Mouse (Mus musculus) lung, postnatal 0 days (tissue): ENCODE measurements around the gene Srgap2. TPM values are rescaled to one million over a fixed set of nuclear protein-coding genes. Genes with fewer than 3 reads are reported as not detected.

Experiments
- ATAC-seq: fragments of 200-750 bp; cut with Nextera tagmentation; 2 replicates; pipeline ENCODE4 v1.8.0; 2017; ENCODE audit warnings: moderate library complexity
- DNase-seq: peaks from one replicate; pipeline ENCODE4 v3.0.0-alpha.2; 2016; ENCODE audit warnings: low spot score
- H3K27ac ChIP-seq: fragments of 300-500 bp; sonication (generic); 2 replicates; pipeline ENCODE4 v1.5.1; 2014; ENCODE audit warnings: antibody characterized with exemption, mild to moderate bottlenecking, low read length, mixed read lengths
- H3K27me3 ChIP-seq: fragments of 300-500 bp; sonication (generic); replicated peaks from 2 replicates; pipeline ENCODE4 v1.6.1; 2014; ENCODE audit warnings: low read length, mixed read lengths; ENCODE audit not compliant: insufficient read depth
- H3K36me3 ChIP-seq: fragments of 300-500 bp; sonication (generic); 2 replicates; pipeline ENCODE4 v1.6.1; 2014; ENCODE audit warnings: low read length, mixed read lengths; ENCODE audit not compliant: insufficient read depth
- H3K4me1 ChIP-seq: fragments of 300-500 bp; sonication (generic); 2 replicates; pipeline ENCODE4 v1.6.1; 2014; ENCODE audit warnings: antibody characterized with exemption, low read depth, low read length, mixed read lengths; ENCODE audit not compliant: insufficient read depth
- H3K4me2 ChIP-seq: fragments of 300-500 bp; sonication (generic); replicated peaks from 2 replicates; pipeline ENCODE4 v1.6.1; 2014; ENCODE audit warnings: low read depth, mild to moderate bottlenecking, low read length, moderate library complexity, mixed read lengths
- H3K4me3 ChIP-seq: fragments of 300-500 bp; sonication (generic); 2 replicates; pipeline ENCODE4 v1.5.1; 2014; ENCODE audit warnings: low read depth, low read length
- H3K9ac ChIP-seq: fragments of 300-500 bp; sonication (generic); replicated peaks from 2 replicates; pipeline ENCODE4 v1.6.1; 2014; ENCODE audit warnings: low read depth, mild to moderate bottlenecking
- H3K9me3 ChIP-seq: fragments of 300-500 bp; sonication (generic); 2 replicates; pipeline ENCODE4 v1.6.1; 2016; ENCODE audit warnings: low read length, mixed read lengths
- CTCF ChIP-seq: IDR thresholded peaks from 2 replicates; pipeline ENCODE4 v1.5.1; 2016; ENCODE audit warnings: antibody characterized with exemption, mild to moderate bottlenecking
- EP300 ChIP-seq: IDR thresholded peaks from 2 replicates; pipeline ENCODE4 v1.6.1; 2016; ENCODE audit warnings: antibody characterized with exemption, mild to moderate bottlenecking, control low read depth
- WGBS: fragments of 180-500 bp; shearing (Covaris S2); extraction: QIAGEN DNeasy Blood & Tissue Kit; methylation state at CpG from one replicate; pipeline ENCODE4 v1.1.7; 2014; 5-methylcytosine and 5-hydroxymethylcytosine counted together
- polyA plus RNA-seq: library from polyadenylated mRNA; unstranded; fragments of >200 nt; fragmentation: Nextera tagmentation; extraction: Ambion mirVana; gene quantifications from 2 replicates; pipeline ENCODE4 v1.2.1, GENCODE M21; 2015

Gene Srgap2
- polyA plus RNA-seq, 1 experiment from 2014 or later, result 9.5 TPM

DNA sequence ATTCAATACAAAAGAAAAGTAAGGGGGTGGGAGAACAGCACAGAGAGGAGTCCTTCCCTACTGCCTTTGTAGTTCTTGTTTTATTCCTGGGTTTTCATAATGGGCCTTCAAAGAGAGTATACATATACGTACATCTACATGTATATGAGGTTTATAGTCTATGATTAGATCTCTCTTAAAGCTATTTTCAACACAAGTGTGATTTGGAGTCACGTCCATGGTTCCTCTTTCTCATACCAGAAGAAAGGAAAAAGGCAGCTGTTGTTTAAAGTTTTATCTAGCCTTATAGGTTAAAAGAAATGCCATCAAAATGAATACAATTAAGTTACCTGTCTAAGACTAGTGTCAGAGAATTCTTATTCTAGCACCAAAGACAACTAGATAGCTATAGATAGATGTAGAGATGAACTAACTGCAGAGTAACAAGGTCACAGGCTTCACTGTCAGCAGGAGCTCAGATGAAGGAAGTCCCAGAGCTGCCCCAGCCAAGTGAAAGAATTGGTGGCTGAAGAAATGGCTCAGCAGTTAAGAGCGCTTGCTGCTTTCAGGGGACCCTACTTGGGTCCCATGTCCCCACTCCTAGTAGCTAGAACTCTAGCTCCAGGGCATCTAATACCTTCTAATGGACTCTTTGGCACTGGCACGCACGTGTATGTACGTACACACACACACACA, 63.1 kb downstream of the Srgap2 start:
- Histone ChIP-seq H3K4me2 (no peak overlapping the region), H3K4me3 (no peak overlapping the region), H3K9me3 (no peaks in the 10 kb centered on the region), H3K9ac (no peak overlapping the region), H3K27ac (no peak overlapping the region), H3K4me1 (no peaks in the 10 kb centered on the region), H3K36me3 (no peaks in the 10 kb centered on the region), H3K27me3 (no peaks in the 10 kb centered on the region)
- ATAC-seq, result no peak
- 89% methylated on average over 6 of the region's 6 CpGs for WGBS
- TF ChIP-seq CTCF (no peak), EP300 (no peak)
- DNase-seq, result no peak

DNA sequence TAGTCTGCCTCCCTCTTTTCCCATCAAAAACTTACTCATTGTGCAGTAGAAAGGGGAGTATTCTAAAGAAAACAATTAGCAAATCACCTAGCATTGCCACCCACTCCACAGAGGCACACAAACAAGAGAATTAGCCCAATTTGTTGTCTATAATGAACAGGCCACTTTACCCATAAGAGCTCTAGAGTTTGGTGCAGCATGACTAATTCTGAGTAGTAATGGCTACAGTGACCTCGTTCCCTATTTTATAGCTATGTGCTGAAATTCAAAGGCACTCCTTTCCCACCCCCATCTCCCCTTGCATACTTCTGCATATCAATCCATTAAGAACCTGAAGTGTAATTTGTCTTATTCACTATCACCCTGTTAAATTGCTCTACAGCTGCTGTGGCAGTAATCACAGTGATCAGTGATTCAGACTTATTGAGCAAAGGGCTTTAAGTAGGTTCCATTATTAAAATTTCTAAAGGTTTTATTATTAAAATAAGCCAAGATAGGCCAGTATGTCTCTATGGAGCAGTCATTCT, 64.5 kb downstream of the Srgap2 start:
- Histone ChIP-seq H3K9me3 (no peaks in the 10 kb centered on the region), H3K4me2 (no peak overlapping the region), H3K36me3 (no peaks in the 10 kb centered on the region), H3K27ac (no peak overlapping the region), H3K4me1 (no peaks in the 10 kb centered on the region), H3K4me3 (no peak overlapping the region), H3K9ac (no peak overlapping the region), H3K27me3 (no peaks in the 10 kb centered on the region)
- DNase-seq (no peak), ATAC-seq (no peak)
- WGBS, result 71% methylated on average over 1 of the region's 1 CpGs
- no peak for TF ChIP-seq EP300

DNA sequence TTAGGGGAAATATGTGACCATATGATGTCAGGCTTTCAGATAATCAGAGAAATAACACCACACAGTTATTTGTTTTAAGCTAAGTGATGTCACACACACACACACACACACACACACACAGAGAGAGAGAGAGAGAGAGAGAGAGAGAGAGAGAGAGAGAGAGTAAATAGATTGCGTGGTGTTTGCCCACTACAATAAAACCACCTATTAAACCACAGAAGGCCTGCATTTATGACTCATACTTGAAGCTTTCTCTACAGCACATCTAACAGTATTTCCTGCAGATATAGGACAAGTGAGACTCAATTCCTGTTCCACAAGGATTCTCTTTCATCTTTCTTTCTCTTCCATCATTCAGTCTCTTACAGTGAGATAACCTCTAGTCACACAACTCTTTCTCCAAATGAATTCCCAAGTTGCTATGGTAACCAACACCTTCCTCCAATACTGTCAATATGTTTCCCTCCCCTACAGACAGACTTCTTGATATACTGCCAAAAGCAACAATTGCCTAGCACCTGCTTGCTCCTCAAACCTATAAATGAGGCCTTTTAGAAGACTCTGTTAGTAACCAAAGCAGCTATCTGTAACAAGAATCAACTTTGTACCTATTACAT, 66.1 kb downstream of the Srgap2 start:
- WGBS, result 62% methylated on average over 1 of the region's 1 CpGs
- no peak overlapping the region for H3K27ac ChIP-seq
- no peak for ATAC-seq
- H3K4me3 ChIP-seq, result no peak overlapping the region
- TF ChIP-seq CTCF (no peak), EP300 (no peak)
- H3K9me3 ChIP-seq, result no peaks in the 10 kb centered on the region
- no peaks in the 10 kb centered on the region for H3K4me1 ChIP-seq
- H3K27me3 ChIP-seq, result no peaks in the 10 kb centered on the region
- no peak overlapping the region for H3K9ac ChIP-seq
- no peak overlapping the region for H3K4me2 ChIP-seq
- no peaks in the 10 kb centered on the region for H3K36me3 ChIP-seq
- peak; percentile 15 for DNase-seq

DNA sequence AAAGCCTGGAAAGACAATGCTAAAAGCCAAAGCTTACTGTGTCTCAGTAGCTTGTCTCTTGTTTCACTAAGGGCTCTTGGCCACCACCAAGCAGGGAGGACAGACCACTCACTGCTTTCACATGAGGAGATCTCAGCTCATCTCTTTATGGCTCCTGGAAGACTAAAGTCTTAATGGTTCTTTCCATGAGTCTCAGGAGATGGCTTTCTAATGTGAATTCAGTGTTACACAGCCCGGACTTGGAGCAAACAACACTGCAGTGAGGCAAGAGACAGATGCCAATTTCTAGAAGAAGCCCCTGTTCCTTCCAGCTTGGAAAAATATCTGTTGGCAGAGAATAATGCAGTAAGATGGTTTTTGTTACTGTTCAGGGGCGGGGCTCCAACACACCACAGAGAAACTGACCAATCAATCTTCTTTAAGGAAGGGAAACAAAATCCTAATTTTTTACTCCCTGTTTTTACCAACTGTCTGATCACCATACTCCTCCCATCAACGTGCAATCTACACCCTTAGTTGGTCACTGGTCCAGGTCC, 71.7 kb downstream of the Srgap2 start:
- Histone ChIP-seq H3K36me3 (no peaks in the 10 kb centered on the region), H3K4me2 (no peak overlapping the region), H3K9ac (no peak overlapping the region), H3K9me3 (no peaks in the 10 kb centered on the region), H3K27ac (no peak overlapping the region), H3K4me1 (0 out of 2 replicates have a peak, but pooled peaks cover 3% of the 10 kb centered on the region), H3K27me3 (no peaks in the 10 kb centered on the region), H3K4me3 (no peak overlapping the region)
- ATAC-seq (no peak), DNase-seq (peak; percentile 17)
- 68% methylated on average over 3 of the region's 3 CpGs for WGBS
- no peak for TF ChIP-seq CTCF
- TF ChIP-seq EP300, result no peak

DNA sequence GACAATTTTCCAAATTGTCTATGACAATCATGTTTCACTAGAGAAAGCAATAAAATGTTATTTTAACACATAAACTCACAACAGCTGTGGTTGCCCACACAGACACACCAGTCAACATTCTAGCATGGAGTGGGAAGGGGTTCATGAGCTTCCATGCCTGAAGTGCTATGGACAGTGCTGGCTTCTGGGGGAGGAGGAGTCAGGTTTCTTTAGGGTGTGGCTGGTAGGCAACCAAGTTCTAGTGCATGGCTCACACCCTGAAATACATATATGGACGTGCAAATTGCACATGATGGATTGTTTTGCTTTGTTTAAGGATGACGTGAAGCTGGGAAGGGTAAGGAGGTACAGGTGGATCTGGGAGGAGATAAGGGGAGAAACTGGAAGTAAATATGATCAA, 72.8 kb downstream of the Srgap2 start:
- no peak overlapping the region for H3K4me3 ChIP-seq
- H3K4me1 ChIP-seq, result 0 out of 2 replicates have a peak, but pooled peaks cover 3% of the 10 kb centered on the region
- DNase-seq (no peak), ATAC-seq (no peak)
- H3K27me3 ChIP-seq, result no peaks in the 10 kb centered on the region
- H3K36me3 ChIP-seq, result no peaks in the 10 kb centered on the region
- WGBS, result 43% methylated on average over 2 of the region's 2 CpGs
- TF ChIP-seq EP300 (no peak), CTCF (no peak)
- no peak overlapping the region for H3K4me2 ChIP-seq
- H3K9me3 ChIP-seq, result no peaks in the 10 kb centered on the region
- H3K27ac ChIP-seq, result no peak overlapping the region
- H3K9ac ChIP-seq, result no peak overlapping the region

DNA sequence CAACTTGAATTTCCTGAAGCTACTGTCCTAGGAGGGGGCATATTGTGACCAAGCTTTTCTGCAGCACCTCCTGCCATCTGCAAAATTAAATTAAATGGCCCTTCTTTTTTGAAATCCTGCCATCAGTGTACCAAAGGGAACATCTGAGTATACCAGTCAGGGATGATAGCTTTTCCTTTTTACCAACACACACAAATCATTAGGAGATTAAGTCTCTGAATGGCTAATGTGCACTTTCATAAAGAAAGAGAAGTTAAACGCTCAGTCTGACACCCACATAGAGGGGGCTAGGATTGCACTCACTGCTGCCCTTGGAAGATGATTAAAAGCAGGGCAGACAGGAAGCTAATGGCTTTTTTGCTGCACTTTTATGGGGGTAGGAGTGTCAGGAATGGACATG, 73.8 kb downstream of the Srgap2 start:
- Histone ChIP-seq H3K4me3 (no peak overlapping the region), H3K9ac (no peak overlapping the region), H3K27me3 (no peaks in the 10 kb centered on the region), H3K36me3 (no peaks in the 10 kb centered on the region), H3K4me1 (0 out of 2 replicates have a peak, but pooled peaks cover 3% of the 10 kb centered on the region), H3K27ac (no peak overlapping the region), H3K4me2 (no peak overlapping the region), H3K9me3 (no peaks in the 10 kb centered on the region)
- TF ChIP-seq CTCF, result no peak
- TF ChIP-seq EP300, result no peak
- WGBS, result 62% methylated on average over 1 of the region's 1 CpGs
- no peak for DNase-seq
- no peak for ATAC-seq
